In the genomic region with DNA sequence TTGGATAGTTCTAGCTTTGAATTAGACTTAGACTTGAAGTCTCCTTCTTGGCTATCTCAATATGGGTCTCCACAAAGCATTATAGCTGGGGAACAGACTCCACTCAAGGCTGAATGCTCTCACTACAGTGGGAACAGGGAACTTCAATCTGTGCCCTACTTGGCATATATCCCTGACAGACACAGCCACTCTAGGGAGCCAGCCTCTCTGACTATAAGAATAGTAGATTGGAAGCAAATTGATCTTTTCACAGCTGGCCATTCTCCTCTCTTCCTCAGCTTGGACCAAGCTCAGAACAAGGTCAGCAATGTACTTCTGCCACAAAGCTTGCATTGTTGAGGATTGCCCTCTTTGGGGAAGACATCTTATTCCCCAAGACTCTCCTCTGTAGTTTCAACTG, we compare ENCODE assay signal across 24 mouse cellular contexts.
"Had no signal": no experiment of that assay in that cellular context is flagged by ENCODE, and none has a peak within 500 bp of the region (broad histone marks: within the 10 kb centered on the region; RNA-seq: fewer than 3 reads in every experiment).

No protein-coding gene starts in this region.

- H3K27me3 ChIP-seq: heart, embryonic 13.5 days; heart, embryonic 15.5 days; hindbrain, embryonic 13.5 days; kidney, embryonic 15.5 days; limb, embryonic 13.5 days; limb, embryonic 15.5 days; liver, embryonic 13.5 days; liver, embryonic 15.5 days had no signal

- ATAC-seq: intestine, embryonic 16.5 days had no signal

- H3K4me1 ChIP-seq: hindbrain, embryonic 13.5 days; kidney, embryonic 15.5 days; limb, embryonic 13.5 days; limb, embryonic 15.5 days; liver, embryonic 13.5 days; liver, embryonic 15.5 days had no signal

- H3K9me3 ChIP-seq: heart, embryonic 13.5 days; heart, embryonic 15.5 days; hindbrain, embryonic 13.5 days; kidney, embryonic 15.5 days; limb, embryonic 13.5 days; limb, embryonic 15.5 days; liver, embryonic 13.5 days; liver, embryonic 15.5 days had no signal

- H3K27ac ChIP-seq: heart, adult 2 months; heart, embryonic 13.5 days; heart, embryonic 15.5 days; hindbrain, embryonic 13.5 days; kidney, embryonic 15.5 days; kidney, postnatal 0 days; limb, embryonic 13.5 days; limb, embryonic 15.5 days; liver, embryonic 13.5 days; liver, embryonic 15.5 days had no signal

- H3K4me3 ChIP-seq: heart, adult 2 months; heart, embryonic 13.5 days; heart, embryonic 15.5 days; hindbrain, embryonic 13.5 days; kidney, embryonic 15.5 days; limb, embryonic 13.5 days; limb, embryonic 15.5 days; liver, embryonic 13.5 days; liver, embryonic 15.5 days had no signal

- DNase-seq: gastrocnemius, postnatal 14 days; gastrocnemius, postnatal 36 days; heart, adult 11 months; heart, adult 2 months; heart, postnatal 14 days; heart, postnatal 36 days; kidney, adult 11 months; kidney, adult 2 months; kidney, adult 9 months; kidney, postnatal 14 days; kidney, postnatal 36 days; layer of hippocampus, adult 9-11 months; layer of hippocampus, postnatal 36 days; liver, embryonic 13.5 days had no signal

- H3K9ac ChIP-seq: heart, embryonic 13.5 days; heart, embryonic 15.5 days; hindbrain, embryonic 13.5 days; kidney, embryonic 15.5 days; limb, embryonic 13.5 days; limb, embryonic 15.5 days; liver, embryonic 13.5 days; liver, embryonic 15.5 days had no signal

- H3K36me3 ChIP-seq: heart, embryonic 13.5 days; heart, embryonic 15.5 days; hindbrain, embryonic 13.5 days; kidney, embryonic 15.5 days; limb, embryonic 13.5 days; limb, embryonic 15.5 days; liver, embryonic 13.5 days; liver, embryonic 15.5 days had no signal

- H3K4me2 ChIP-seq: heart, embryonic 11.5 days; heart, embryonic 13.5 days; heart, embryonic 15.5 days; hindbrain, embryonic 13.5 days; kidney, embryonic 15.5 days; limb, embryonic 13.5 days; limb, embryonic 15.5 days; liver, embryonic 13.5 days; liver, embryonic 15.5 days had no signal
